Mouse (Mus musculus) cerebellum, postnatal 14 days (tissue): ENCODE measurements around the gene Ccser1.

Experiments
- DNase-seq, 2 experiments: peaks; one replicate each; pipeline ENCODE4 v3.0.0; 2021; ENCODE audit warnings: mixed read lengths in 2 of 2

The Ccser1 gene

DNA sequence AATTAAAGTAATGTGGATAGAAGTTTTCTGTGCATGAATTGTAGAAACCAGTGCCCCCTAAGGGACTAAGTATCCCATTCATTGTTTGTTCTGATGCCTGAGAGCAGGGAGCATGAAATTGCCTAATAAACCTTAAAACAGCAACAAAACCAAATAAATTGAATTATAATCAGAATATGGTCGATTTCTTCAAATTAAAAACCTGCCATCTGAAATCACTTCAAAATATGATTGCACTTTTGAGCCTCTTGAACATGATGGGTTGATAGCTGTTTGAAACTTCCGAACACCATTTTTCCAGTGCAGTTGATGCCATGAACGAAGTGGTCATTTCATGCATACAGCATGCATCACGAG lies 886.9 kb downstream of the Ccser1 start:
- no peak for DNase-seq

DNA sequence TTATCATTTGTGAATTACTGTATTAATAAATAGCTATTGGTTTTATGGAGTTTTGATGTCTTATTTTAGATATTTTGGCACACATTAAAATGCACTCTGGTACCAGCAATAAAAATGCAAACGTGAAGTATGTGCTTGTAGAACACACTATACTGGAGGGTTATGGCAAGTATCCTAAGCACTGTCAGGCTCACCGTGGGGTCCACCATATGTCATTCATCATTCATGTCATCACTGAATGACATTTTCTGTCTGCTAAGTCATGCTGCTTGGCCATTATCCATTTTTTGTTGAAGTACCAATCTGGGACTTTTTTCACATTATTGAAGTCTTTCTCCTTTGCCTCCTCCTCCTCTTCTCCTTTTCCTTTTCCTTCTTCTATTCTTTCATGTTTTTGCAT lies 925.3 kb downstream of the Ccser1 start:
- DNase-seq = no peak

DNA sequence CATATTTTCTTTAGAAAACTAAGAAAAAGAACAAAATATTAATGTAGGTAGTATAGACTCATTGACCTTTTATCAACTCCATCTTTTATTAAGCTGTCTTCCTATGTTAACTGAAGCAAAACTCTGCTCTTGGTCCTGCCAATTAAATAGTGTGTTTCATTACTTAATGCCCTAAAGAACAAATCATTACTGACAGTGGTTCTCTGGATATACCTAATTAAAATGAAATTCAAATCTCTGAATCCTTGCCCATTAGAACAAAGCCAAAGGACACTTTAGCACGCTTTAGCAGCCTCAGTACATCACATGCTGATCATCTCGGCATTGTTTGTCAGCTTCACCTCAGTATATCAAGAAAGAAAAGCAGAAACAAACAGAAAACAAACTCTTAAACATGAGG lies 952.4 kb downstream of the Ccser1 start:
- no peak for DNase-seq

DNA sequence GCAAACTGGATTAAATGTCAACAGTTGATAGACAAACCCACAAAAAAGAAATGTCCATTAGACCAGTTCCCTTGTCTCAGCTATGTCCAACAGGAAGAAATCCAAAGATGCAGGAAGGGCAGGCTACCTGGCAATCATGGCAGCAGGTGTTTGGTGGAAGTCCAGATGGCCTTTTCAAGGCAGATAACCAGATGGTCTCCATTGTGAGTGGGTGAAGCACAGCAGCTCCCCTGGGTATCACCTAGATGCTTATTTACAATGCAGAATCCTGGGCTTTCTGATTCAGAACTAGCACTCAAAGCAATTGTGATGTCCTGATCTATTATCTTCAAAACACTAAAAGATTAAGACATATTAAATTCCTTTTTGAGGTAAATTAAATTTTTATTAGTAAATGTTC lies 980.2 kb downstream of the Ccser1 start:
- DNase-seq = peak; percentile 57 to 72

DNA sequence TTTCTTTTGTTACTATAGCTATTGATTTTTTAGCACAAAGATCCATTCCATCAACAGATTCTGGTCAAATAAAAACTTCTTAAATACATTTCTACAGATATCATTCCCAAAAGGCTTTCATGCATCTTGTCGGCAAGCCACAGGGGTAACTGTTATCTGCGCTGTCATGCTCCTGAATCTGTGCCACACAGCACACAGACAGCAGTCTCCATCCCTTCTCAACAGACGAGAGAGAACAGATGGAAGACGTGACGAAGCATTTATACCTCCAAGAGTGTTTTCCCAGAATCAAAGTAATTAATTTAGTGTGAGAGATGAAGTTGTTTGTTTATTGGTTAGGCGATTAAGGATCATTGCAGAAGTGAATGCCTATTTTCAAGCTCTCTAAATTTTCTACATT lies 982.5 kb downstream of the Ccser1 start:
- peak; percentile 29 to 65 for DNase-seq

DNA sequence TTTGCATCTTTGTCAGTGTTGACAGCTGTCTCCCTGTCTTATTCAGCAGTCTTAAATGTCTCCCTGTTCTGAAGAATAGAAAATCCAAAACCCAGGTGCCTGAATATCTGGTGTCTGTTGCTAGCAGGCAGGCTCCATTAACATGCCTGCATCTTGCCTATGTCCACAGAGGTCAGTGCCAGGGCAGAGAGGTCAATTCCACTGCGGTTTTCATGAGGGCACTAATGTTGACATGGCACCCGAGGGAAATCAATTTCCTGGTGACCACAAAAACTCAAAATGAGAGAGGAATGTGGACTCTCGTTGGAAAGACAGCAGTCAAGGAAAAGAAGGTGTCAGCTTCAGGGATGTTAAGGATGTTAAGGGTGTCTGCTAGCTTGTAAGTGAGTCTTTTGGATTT lies 983.7 kb downstream of the Ccser1 start:
- no peak for DNase-seq

DNA sequence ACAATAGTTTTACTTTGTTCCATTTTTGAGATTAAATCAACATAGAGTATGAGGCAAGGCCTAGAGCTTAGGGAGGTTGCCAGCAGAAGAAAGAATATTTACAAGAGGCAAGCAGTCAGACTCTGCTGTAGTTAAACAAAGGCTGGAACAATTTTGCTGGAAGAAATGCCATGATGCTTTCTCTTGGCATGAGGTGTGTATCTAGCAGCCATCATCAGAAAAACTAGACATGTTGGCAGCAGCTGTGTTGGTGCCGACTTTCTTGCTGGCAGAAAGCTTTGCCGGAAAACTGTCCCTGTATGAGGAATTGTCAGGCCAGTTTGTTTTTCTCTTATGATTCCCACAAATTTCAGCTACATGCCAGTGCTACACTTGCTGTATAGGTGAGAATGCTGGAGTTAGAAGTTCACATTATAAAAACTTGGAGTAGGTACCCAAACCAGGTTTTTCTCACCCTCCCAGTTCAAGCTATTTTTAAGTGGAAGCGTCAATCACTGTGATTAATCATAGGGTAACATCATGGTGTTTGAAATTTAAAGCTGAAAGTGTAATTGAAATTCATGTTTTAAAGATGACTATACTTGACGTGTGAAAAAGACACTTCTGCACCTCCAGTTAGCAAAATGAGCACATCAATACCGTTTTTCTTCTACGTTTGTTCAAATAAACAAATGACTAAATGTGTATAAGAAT lies 1016.5 kb downstream of the Ccser1 start:
- DNase-seq = peak; percentile 13 to 38

DNA sequence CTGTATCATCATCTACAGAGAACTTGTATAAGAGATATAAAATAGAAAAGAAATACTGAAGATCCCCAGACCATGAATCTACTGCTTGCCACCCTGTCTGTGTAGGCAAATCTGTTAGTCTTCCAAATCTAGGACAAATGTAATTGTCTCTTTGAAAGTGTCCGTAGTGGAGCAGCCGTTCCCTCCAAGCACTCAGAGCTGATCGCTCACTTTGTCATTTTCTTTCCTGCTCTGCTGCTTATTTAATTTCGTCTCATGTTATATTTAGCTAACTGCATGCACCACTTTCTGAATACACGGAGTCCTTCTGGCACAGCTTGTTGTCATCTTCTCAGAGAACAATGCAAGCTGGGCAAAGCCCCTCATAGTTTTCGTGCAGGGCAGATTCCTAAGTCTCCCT lies 1018.6 kb downstream of the Ccser1 start:
- DNase-seq = no peak

DNA sequence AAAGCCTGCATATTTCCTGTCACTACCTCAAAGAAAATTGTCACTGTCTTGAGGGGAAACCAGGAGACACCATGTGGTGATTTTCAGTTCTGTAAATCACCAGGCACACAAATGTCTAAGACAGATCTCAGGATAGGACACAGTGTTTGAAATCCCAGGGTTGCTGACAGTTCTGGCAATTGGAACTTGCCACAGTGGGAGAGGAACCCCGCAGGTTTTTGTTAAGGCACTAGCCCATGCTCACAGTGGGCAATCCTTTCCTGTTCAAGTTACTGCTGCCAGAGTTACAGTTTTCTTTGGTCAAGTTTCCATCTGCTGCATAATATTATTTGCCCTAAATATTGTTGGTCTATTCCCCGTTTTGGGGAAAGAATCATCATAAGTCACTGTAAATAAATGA lies 1024.9 kb downstream of the Ccser1 start:
- peak; percentile 73 to 91 for DNase-seq

DNA sequence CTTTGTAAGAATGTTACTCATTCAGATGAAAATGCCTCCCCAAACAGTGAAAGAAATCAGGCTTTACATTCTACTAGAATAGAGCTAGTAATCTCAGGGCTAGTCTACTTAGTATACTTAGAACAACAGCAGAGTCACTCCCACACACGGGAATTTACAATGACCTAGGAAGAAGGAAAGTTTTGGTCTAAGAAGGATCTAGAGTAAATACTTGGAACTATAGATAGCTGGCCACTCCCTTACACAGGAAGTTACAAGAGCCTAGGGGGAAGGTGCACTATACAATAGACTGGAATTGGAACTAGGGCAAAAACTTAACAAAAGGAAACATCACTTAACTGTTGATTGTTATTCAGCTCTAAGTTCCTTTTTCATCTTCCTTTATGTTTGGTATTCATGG lies 1041.7 kb downstream of the Ccser1 start:
- DNase-seq = no peak

DNA sequence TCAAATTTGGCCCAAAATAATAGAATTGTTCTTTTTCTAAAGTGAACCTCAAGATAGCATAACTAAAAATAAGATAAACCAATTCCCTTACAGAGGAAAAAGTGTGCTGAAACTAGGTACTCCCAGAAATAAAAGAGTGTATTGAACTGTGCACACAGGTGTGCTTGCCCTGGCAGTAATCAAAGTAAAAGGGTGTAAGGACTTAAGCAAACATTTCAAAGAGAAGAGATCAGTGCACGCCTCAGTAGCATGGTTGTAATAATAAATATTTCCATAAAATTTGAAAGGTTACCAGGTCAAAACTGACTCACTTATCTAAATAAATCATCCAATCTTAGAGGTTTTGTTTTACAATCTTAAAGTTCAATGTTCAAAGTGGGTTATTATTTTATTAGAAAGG lies 1083.8 kb downstream of the Ccser1 start:
- DNase-seq = no peak

DNA sequence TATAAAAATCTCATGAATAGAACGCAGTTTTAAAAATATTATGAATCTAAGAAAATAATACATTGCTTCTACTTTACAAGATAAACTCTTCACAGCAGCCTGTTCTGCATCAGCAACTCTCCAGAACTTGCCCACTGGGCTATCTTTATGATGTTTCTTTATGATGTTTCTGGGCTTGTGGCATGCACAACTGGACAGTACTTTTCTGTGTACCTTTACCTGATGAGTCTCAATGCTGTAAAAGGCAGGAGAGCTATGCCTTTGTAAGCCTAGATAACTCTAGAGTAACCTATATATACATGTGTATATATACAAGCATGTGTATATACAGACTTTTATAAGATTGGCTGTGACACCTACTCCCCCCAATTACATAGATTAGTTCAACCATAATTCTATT lies 1084.4 kb downstream of the Ccser1 start:
- DNase-seq = no peak

DNA sequence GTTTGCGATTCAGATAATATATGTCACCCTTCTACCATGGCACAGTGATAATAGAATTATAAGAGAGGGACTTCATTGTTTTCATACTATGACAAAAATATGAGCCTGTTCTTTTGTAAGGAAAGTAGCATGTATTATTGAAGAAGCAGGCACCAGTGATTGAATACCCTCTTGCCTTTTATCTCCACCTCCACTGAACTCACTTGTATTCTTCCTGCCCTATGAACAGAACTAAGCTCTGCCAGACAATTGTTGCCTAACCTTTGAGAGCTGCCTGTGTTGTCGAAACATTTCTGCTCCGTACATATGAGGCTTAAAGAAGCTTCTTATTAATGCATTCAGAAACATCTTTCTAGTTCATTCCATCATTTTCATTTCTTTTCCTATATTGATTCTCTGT lies 1101.1 kb downstream of the Ccser1 start:
- DNase-seq = no peak

DNA sequence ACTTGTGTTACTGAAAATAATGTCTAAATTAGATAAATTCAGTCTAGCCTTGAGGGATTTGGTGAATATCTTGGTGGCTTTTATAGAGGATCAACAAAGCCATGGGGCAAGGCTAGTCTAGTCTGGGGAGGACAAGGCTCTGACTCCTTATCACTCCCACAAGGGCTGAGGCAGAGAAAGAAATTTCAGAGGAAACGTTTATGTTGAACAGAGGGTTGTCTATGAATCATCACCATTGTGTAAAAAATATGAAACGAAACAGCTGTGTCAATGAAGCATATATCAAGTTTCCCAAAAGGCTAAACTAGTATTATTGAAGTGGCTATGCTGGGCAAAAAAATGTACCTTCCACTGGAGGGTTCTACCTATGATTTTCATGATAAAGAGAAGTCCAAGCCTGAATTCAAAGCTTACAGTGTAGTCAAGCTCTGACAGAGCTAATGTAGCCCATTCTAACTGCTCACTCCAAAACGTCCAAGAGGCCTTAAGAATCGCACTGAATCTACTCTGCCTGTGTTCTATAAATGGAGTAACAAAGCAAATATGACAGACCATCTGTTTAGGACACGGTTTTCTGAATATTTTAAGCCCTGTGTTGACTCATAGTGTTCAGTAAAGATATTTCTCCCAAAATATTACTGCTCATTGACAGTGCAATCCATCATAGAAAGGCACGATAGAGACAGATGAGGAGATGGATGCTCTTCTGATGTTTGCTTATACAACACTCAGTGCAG lies 1121.6 kb downstream of the Ccser1 start:
- no peak for DNase-seq

DNA sequence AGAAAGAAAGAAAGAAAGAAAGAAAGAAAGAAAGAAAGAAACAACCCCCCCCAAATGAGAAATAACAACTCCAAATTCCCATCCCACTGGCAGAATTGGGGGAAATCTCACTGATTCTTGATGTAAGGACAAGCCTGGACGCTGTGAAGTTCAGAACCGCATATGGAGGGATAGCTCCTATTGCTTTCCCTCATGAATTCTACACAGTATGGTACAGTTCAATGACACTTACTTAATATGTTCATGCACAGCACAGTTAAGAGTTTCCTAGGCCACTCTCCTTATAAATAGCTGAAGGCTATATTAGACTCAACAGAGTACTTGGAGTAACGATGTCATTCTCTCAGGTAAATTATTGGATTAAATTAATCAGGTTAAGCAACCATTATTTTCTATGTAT lies 1138.5 kb downstream of the Ccser1 start:
- DNase-seq = no peak

DNA sequence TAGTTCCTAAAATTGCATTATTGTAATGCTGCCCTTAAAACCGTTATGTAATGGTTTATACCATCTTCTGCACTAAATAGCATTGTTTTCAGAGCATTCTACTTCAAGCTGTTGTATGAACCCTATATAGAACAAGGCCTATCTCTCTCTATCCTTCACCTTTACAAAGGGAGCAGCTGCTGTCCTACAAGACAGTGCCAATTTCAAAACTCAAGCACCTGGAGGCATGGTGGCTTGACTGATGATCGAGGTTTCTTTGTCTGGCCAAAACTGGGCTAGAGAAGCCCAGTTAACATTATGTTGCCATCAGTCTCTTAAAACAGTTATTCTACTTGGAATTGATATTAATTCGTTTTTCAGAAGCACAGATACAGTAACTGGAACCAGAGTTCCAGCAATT lies 1160.2 kb downstream of the Ccser1 start:
- peak; percentile 3 to 11 for DNase-seq

DNA sequence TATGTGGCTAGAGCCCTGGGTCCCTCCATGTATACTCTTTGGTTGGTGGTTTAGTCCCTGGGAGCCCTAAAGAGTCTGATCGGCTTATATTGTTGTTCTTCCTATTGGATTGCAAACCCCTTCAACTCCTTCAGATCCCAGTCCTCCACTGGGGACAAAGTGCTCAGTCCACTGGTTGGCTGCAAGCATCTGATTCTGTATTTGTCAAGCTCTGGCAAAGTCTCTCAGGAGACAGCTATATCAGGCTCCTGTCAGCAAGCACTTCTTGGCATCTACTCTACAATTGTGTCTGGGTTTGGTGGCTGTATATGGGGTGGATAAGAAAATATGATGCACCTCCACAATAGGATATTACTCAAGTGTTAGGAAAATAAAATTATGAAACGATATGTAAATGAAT lies 1187.7 kb downstream of the Ccser1 start:
- no peak for DNase-seq
